Comparison of ENCODE assay signal across 10 mouse cellular contexts in the genomic region with DNA sequence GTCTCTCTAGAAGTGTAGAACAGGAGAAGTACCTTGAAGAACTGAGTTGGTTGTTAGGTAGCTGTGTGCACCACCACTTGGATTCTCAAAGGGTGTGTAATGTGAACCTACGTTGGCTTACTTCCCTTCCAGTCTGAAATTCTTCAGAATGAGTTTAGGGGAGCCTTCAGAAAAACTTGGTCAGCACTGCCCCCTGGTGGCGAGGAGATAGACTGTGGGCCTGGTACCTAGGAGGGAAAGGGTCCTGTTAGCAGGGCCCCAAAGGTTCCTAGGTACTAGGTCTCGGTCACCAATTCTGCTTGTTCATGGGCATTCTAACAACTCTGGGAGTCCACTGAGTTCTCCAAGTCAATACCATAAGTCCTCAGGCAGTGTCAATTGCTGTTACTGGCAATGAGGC. TPM values are rescaled to one million over a fixed set of nuclear protein-coding genes. Genes with fewer than 3 reads are reported as not detected.
DNase-seq lines count a peak whose midpoint lies in the region; ATAC-seq lines count a peak whose summit lies in the region.
"Had no signal": no experiment of that assay in that cellular context is flagged by ENCODE, and none has a peak within 500 bp of the region (broad histone marks: within the 10 kb centered on the region; RNA-seq: fewer than 3 reads in every experiment).

No protein-coding gene starts in this region.

- H3K4me1 ChIP-seq in midbrain, embryonic 11.5 days (ENCODE audit: control insufficient read depth, insufficient read depth, low read length): no peaks in the 10 kb centered on the region; the same call in 1 of the 2 replicates
- H3K4me1 ChIP-seq in midbrain, embryonic 16.5 days (ENCODE audit: control insufficient read depth, insufficient read depth, low read length): no peaks in the 10 kb centered on the region
- no peaks in the 10 kb centered on the region for H3K4me1 ChIP-seq in limb, embryonic 11.5 days (ENCODE audit: control insufficient read depth, insufficient read depth, low read length)
- H3K4me1 ChIP-seq in neural tube, embryonic 14.5 days (ENCODE audit: control insufficient read depth, insufficient read depth, low read length): no peaks in the 10 kb centered on the region
- H3K4me1 ChIP-seq: stomach, embryonic 15.5 days had no signal

- WGBS in midbrain, embryonic 11.5 days: 28% methylated on average over 3 of the region's 3 CpGs
- WGBS in midbrain, embryonic 16.5 days: 22% methylated on average over 3 of the region's 3 CpGs
- WGBS in limb, embryonic 11.5 days: 22% methylated on average over 3 of the region's 3 CpGs
- 24% methylated on average over 3 of the region's 3 CpGs for WGBS in neural tube, embryonic 14.5 days

- no peaks in the 10 kb centered on the region for H3K27me3 ChIP-seq in midbrain, embryonic 11.5 days (ENCODE audit: control insufficient read depth, insufficient read depth, low read length)
- H3K27me3 ChIP-seq in midbrain, embryonic 16.5 days (ENCODE audit: control insufficient read depth, insufficient read depth, low read depth, low read length): no peaks in the 10 kb centered on the region
- no peaks in the 10 kb centered on the region for H3K27me3 ChIP-seq in limb, embryonic 11.5 days (ENCODE audit: control insufficient read depth, insufficient read depth, low read length)
- no peaks in the 10 kb centered on the region for H3K27me3 ChIP-seq in neural tube, embryonic 14.5 days (ENCODE audit: control insufficient read depth, insufficient read depth, low read length)
- H3K27me3 ChIP-seq: stomach, embryonic 15.5 days had no signal

- H3K4me2 ChIP-seq in midbrain, embryonic 11.5 days: no peak overlapping the region
- H3K4me2 ChIP-seq in midbrain, embryonic 16.5 days (ENCODE audit: low read length): no peak overlapping the region
- H3K4me2 ChIP-seq in limb, embryonic 11.5 days (ENCODE audit: low read depth, severe bottlenecking): no peak overlapping the region
- no peak overlapping the region for H3K4me2 ChIP-seq in neural tube, embryonic 14.5 days (ENCODE audit: low read depth, low read length)
- H3K4me2 ChIP-seq: stomach, embryonic 15.5 days had no signal

- peak; percentile 94 for DNase-seq in midbrain, embryonic 11.5 days (ENCODE audit: low spot score, missing footprints)
- peak; percentile 95 for DNase-seq in induced T-regulatory cell, adult 2 months (ENCODE audit: low read depth)
- peak; percentile 88 for DNase-seq in limb, embryonic 11.5 days (ENCODE audit: low spot score)
- DNase-seq in testis, postnatal 14 days (ENCODE audit: low spot score): peak; percentile 49

- no peaks in the 10 kb centered on the region for H3K9me3 ChIP-seq in midbrain, embryonic 11.5 days (ENCODE audit: control insufficient read depth, low read length)
- H3K9me3 ChIP-seq in midbrain, embryonic 16.5 days (replicated peaks; ENCODE audit: control insufficient read depth, low read length, poor library complexity, severe bottlenecking): no peaks in the 10 kb centered on the region
- H3K9me3 ChIP-seq in limb, embryonic 11.5 days (ENCODE audit: control insufficient read depth, low read length): no peaks in the 10 kb centered on the region
- H3K9me3 ChIP-seq in neural tube, embryonic 14.5 days (ENCODE audit: control insufficient read depth, low read length): no peaks in the 10 kb centered on the region
- H3K9me3 ChIP-seq: stomach, embryonic 15.5 days had no signal

- no peak overlapping the region for H3K4me3 ChIP-seq in midbrain, embryonic 11.5 days (ENCODE audit: low read depth, low read length)
- H3K4me3 ChIP-seq in midbrain, embryonic 16.5 days (ENCODE audit: low read depth, low read length): no peak overlapping the region
- no peak overlapping the region for H3K4me3 ChIP-seq in limb, embryonic 11.5 days (ENCODE audit: low read depth, low read length)
- H3K4me3 ChIP-seq in neural tube, embryonic 14.5 days (ENCODE audit: low read depth, low read length): no peak overlapping the region
- H3K4me3 ChIP-seq: erythroblast, embryonic 14.5 days; stomach, embryonic 15.5 days had no signal

- H3K36me3 ChIP-seq in midbrain, embryonic 11.5 days (ENCODE audit: control insufficient read depth, insufficient read depth, low read length): no peaks in the 10 kb centered on the region
- no peaks in the 10 kb centered on the region for H3K36me3 ChIP-seq in midbrain, embryonic 16.5 days (ENCODE audit: control insufficient read depth, insufficient read depth, low read length)
- H3K36me3 ChIP-seq in limb, embryonic 11.5 days (ENCODE audit: control insufficient read depth, insufficient read depth, low read length): no peaks in the 10 kb centered on the region
- H3K36me3 ChIP-seq in neural tube, embryonic 14.5 days (ENCODE audit: control insufficient read depth, insufficient read depth, low read length): no peaks in the 10 kb centered on the region
- H3K36me3 ChIP-seq: stomach, embryonic 15.5 days had no signal

- ATAC-seq in midbrain, embryonic 11.5 days (ENCODE audit: low FRiP score): no peak
- no peak for ATAC-seq in midbrain, embryonic 16.5 days
- peak; percentile 82 for ATAC-seq in cerebellum, adult (ENCODE audit: insufficient number of reproducible peaks, low FRiP score, low TSS enrichment)
- peak; percentile 93 for ATAC-seq in frontal cortex, adult (ENCODE audit: low TSS enrichment)
- ATAC-seq in limb, embryonic 11.5 days (ENCODE audit: insufficient number of reproducible peaks, low FRiP score, low TSS enrichment, low read depth): no peak
- peak; percentile 61 for ATAC-seq in neural tube, embryonic 14.5 days (ENCODE audit: low read depth)

- H3K9ac ChIP-seq in midbrain, embryonic 11.5 days (ENCODE audit: low read length): no peak overlapping the region
- no peak overlapping the region for H3K9ac ChIP-seq in midbrain, embryonic 16.5 days (ENCODE audit: low read depth, low read length)
- no peak overlapping the region for H3K9ac ChIP-seq in limb, embryonic 11.5 days (ENCODE audit: low read length)
- no peak overlapping the region for H3K9ac ChIP-seq in neural tube, embryonic 14.5 days (replicated peaks; ENCODE audit: low read depth, low read length)
- H3K9ac ChIP-seq: stomach, embryonic 15.5 days had no signal

- no peak overlapping the region for H3K27ac ChIP-seq in midbrain, embryonic 11.5 days (ENCODE audit: low read depth, low read length)
- H3K27ac ChIP-seq in midbrain, embryonic 16.5 days (ENCODE audit: low read length): no peak overlapping the region
- no peak overlapping the region for H3K27ac ChIP-seq in limb, embryonic 11.5 days (replicated peaks; ENCODE audit: low read depth, low read length)
- H3K27ac ChIP-seq in neural tube, embryonic 14.5 days (ENCODE audit: low read depth, low read length): no peak overlapping the region
- H3K27ac ChIP-seq: stomach, embryonic 15.5 days had no signal

RNA-seq across cellular contexts. Expression of gene Neurl3, which starts 4.7 kb away (rescaled TPM):
- polyA plus RNA-seq in midbrain, embryonic 11.5 days (2014; fragmentation: Nextera tagmentation; extraction: Ambion mirVana): 0.33 and 0.57 TPM in 2 replicates
- 1.2 and 1.5 TPM in 2 replicates for polyA plus RNA-seq in midbrain, embryonic 16.5 days (2015; fragmentation: Nextera tagmentation; extraction: Ambion mirVana)
- polyA plus RNA-seq in limb, embryonic 11.5 days (2014; fragmentation: Nextera tagmentation; extraction: Ambion mirVana): 0.12 and 0.65 TPM in 2 replicates
- 1.1 and 2.1 TPM in 2 replicates for polyA plus RNA-seq in neural tube, embryonic 14.5 days (2014; fragmentation: Nextera tagmentation; extraction: Ambion mirVana)

RNA-seq across cellular contexts. Expression of gene Arid5a, which starts 28.3 kb away (rescaled TPM):
- polyA plus RNA-seq in midbrain, embryonic 11.5 days (2014; fragmentation: Nextera tagmentation; extraction: Ambion mirVana): 1.8 and 2.0 TPM in 2 replicates
- 2.8 and 3.6 TPM in 2 replicates for polyA plus RNA-seq in midbrain, embryonic 16.5 days (2015; fragmentation: Nextera tagmentation; extraction: Ambion mirVana)
- 2.0 and 2.8 TPM in 2 replicates for polyA plus RNA-seq in limb, embryonic 11.5 days (2014; fragmentation: Nextera tagmentation; extraction: Ambion mirVana)
- 2.5 and 4.3 TPM in 2 replicates for polyA plus RNA-seq in neural tube, embryonic 14.5 days (2014; fragmentation: Nextera tagmentation; extraction: Ambion mirVana)

RNA-seq across cellular contexts. Expression of gene Uggt1, which starts 34.7 kb away (rescaled TPM):
- polyA plus RNA-seq in midbrain, embryonic 11.5 days (2014; fragmentation: Nextera tagmentation; extraction: Ambion mirVana): 80.7 and 83.0 TPM in 2 replicates
- 45.3 and 46.6 TPM in 2 replicates for polyA plus RNA-seq in midbrain, embryonic 16.5 days (2015; fragmentation: Nextera tagmentation; extraction: Ambion mirVana)
- polyA plus RNA-seq in limb, embryonic 11.5 days (2014; fragmentation: Nextera tagmentation; extraction: Ambion mirVana): 75.9 and 76.2 TPM in 2 replicates
- polyA plus RNA-seq in neural tube, embryonic 14.5 days (2014; fragmentation: Nextera tagmentation; extraction: Ambion mirVana): 61.6 and 63.6 TPM in 2 replicates

Comparison
In these comparisons a context has a peak if more than half of its experiments do, and no peak if none do; other contexts are left out.
1. ATAC-seq: peak in cerebellum, adult (single experiment), frontal cortex, adult (single experiment) and neural tube, embryonic 14.5 days (single experiment); none in midbrain, embryonic 11.5 days (single experiment), midbrain, embryonic 16.5 days (single experiment) and limb, embryonic 11.5 days (single experiment).
2. Peak in every context shown above with its lines, with median percentiles within 50 percentile points of each other: DNase-seq.